Mouse (Mus musculus) liver, embryonic 14.5 days (tissue): ENCODE results near the gene Auts2.

ENCODE experiments used
- CTCF ChIP-seq: IDR thresholded peaks from 2 replicates; pipeline ENCODE4 v1.5.1; 2016; ENCODE audit warnings: antibody characterized with exemption, low read depth, control low read depth
- EP300 ChIP-seq: IDR thresholded peaks from 2 replicates; pipeline ENCODE4 v1.6.1; 2016; ENCODE audit warnings: antibody characterized with exemption, low read depth

DNA sequence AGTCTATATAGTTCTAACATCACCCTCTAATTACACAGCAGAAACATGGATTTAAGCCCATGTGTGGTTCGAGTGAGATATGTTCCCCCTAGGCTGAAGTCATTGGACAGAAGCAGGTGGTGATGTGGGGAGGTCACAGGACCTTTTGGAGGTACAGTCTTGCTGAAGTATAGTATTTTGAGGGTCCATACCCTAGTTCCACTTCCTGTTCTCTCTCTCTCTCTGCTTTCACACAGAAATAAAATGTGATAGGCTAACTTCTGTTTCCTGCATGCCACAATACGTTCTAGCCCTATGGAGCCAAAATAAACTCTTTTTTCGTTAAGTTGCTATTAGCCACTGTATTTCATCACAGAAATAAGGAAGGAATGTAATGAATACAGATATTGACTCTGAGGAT lies 376.6 kb downstream of the Auts2 start:
- TF ChIP-seq EP300 (no peak), CTCF (no peak)
